Mouse (Mus musculus): ENCODE measurements around the gene Flot1.

The Flot1 gene

DNA sequence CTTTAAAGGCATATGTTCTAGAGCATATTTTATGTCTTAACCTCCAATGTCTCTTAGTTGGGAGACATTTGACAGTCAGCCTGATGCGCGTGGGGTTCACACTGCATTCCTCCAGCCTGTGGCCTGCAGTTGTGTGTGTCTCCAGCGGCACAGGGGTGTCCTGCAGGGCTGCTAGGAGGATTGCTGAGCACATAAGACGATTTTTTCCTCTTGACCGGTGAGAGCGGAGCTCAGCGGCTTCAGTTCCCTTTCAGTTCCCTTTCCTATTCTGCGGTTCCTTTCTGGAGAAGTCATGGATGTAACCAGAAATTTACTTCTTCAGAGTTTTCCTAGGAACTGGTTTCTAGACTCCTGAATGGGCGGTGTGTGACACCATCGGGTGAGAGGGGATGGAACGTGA lies 13.6 kb upstream of the Flot1 start:
- no peak for ATAC-seq (ENCODE audit: insufficient number of reproducible peaks, low FRiP score, low TSS enrichment)

- ATAC-seq (ENCODE audit: insufficient number of reproducible peaks, low FRiP score, low TSS enrichment), result no peak
These were observed 12.0 kb upstream of the Flot1 start for GRCm38 (mm10) chr17:35810900-35811648.

GRCm38 (mm10) chr17:35812307-35812706 lies 10.7 kb upstream of the Flot1 start:
- no peak for ATAC-seq (ENCODE audit: insufficient number of reproducible peaks, low FRiP score, low TSS enrichment)

DNA sequence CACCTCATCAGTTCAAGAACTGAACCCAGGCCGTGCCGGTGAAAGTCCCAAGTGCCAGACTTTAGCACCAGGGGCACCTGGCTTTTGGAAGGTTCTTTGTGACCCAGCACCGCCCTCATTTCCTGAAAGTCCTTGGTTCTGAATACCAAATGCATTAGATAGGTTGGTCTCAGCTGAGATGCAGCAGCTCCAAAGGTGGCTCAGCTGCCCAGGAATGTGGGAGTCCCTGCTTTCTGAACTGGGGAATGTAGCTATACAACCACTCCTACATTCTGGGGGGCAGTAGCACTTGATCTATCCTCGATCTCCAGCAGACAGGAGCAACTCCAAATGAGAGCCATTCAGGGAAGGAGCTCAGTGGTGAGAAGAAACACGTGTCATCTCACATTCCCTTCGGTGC lies 10.3 kb upstream of the Flot1 start:
- no peak for ATAC-seq (ENCODE audit: insufficient number of reproducible peaks, low FRiP score, low TSS enrichment)

- no peak for ATAC-seq (ENCODE audit: insufficient number of reproducible peaks, low FRiP score, low TSS enrichment)
These were observed 9.8 kb upstream of the Flot1 start for GRCm38 (mm10) chr17:35813245-35813647.

DNA sequence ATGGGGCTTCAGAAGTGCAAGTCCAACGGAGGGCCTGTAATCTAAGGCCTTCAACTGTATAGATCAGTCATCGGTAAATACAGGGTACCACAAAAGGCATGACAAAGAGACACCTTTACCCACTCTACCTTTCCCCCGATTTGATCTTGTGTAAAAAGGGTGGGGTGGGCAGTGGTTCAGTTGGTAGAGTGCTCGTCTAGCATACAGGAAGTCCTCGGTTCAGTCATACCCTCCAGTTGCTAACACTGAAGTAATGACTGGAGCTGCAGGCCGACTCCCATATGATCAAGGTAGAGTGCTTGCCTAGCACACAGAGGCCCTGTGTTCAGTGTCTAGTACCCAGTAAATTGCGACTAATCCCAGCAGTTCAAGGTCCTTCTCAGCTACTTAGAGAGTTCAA lies 9.4 kb upstream of the Flot1 start:
- ATAC-seq (ENCODE audit: insufficient number of reproducible peaks, low FRiP score, low TSS enrichment), result no peak

GRCm38 (mm10) chr17:35814678-35815077 lies 8.4 kb upstream of the Flot1 start:
- ATAC-seq (ENCODE audit: insufficient number of reproducible peaks, low FRiP score, low TSS enrichment), result no peak

DNA sequence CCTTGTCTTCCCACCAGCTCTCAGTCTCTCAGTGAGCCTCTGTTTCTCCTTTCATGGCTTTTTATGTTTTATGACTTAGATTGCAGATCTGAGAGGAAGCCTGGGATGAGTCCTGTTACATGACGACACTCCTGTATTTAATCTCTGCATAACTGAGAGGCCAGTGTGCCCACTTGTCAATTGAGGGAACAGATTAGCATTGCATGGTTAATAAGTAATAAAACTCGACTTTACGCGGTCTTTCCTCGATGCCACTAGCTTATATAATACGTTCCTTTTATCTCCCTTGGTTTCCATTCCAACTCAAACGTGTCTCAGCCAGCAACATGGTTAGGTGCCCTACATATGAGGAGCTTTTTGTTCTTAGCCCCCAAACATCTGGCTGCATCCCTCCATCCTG lies 7.2 kb upstream of the Flot1 start:
- no peak for ATAC-seq (ENCODE audit: insufficient number of reproducible peaks, low FRiP score, low TSS enrichment)

DNA sequence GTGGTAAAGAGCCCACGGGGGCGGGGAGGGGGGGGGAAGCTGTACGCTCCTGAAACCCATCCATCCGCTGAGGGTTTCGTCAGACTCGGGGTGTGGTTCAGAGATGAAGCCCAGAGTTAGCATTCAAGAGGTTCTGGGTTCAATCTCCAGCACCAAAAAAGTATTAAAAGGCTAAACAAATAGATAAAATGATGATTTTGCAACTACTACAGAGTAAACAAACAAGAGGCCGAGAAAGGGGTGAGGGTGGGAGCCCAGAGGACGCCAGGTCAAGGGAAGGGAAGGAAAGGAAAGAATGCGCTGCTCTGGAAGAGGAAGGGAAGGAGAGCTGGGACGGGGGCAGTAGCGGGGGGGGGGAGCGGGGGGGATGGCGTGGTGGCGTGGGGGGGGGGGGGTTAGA lies 6.3 kb upstream of the Flot1 start:
- no peak for ATAC-seq (ENCODE audit: insufficient number of reproducible peaks, low FRiP score, low TSS enrichment)

- no peak for ATAC-seq (ENCODE audit: insufficient number of reproducible peaks, low FRiP score, low TSS enrichment)
These were observed 5.8 kb upstream of the Flot1 start for GRCm38 (mm10) chr17:35817226-35817625.

DNA sequence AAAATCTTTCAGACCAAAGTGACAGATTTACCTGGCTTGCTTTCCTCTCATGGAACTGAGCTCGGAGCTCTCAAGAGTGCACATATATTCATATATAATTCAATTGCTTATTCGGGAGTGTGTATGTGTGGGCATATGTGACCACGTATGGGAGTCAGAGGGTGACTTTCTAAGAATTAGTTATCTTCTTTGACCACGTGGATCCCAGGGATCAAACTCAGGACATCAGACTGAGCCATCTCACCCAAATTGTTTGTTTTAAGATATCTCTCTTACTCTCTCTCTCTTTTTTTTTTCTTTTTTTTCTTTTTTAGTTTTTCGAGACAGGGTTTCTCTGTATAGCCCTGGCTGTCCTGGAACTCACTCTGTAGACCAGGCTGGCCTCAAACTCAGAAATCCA lies 2.9 kb upstream of the Flot1 start:
- no peak for ATAC-seq (ENCODE audit: insufficient number of reproducible peaks, low FRiP score, low TSS enrichment)

DNA sequence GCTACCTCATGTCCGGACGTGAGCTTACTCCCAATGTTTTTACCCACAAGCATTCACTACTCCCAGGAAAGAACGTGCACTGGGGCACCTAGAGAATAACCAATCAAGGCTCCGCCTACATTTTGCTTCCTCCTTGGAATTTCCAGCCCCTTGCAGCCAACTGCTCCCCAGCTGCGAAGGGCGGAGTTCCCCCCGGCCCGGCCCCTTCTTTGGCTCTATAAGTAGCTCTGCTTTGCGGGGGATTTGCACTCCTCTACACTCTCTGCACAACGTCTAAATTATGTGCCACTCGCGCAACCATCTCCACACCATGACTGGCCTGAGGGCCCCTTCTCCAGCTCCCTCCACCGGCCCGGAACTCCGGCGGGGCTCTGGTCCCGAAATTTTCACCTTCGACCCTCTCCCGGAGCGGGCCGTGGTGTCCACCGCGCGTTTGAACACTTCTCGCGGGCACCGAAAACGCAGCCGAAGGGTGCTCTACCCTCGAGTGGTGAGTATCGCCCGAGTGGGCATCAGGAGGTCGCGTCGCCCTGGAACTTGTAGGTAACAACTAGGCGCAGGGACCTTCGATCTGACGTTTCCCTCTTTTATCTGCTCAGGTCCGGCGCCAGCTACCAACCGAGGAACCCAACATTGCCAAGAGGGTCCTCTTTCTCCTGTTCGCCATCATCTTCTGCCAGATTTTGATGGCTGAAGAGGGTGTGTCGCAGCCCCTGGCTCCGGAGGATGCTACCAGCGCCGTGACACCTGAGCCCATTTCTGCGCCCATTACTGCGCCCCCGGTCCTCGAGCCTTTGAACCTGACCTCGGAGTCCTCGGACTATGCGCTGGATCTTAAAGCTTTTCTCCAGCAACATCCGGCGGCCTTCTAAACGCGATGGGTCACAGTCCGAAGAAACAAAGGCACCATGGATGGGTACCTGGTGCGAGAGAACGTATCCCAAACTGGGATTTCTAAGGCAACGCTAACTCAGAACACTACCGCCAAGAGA lies 1.3 kb upstream of the Flot1 start, which contains the start of gene Ier3:
TSS of gene Ier3 (plus strand) at position 246 of the 992 bp plus-strand sequence.
- no peak for ATAC-seq (ENCODE audit: insufficient number of reproducible peaks, low FRiP score, low TSS enrichment)

GRCm38 (mm10) chr17:35822564-35822963 lies 466 bp upstream of the Flot1 start:
- no peak for ATAC-seq (ENCODE audit: insufficient number of reproducible peaks, low FRiP score, low TSS enrichment)

DNA sequence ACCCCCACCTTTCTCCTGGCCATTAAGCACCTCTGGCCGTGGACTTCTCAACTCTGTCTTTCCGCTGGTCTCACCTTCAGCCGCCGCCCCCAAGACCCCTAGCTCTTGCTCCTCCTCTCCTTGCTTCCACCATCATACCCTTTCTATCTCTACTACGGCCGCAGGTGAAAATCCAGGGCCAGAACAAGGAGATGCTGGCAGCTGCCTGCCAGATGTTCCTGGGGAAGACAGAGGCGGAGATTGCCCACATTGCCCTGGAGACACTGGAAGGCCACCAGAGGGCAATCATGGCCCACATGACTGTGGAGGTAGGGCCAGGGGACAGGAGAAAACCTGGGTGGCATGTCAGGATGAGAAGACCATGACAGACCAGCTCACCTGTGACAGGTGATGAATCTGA lies 1.4 kb downstream of the Flot1 start:
- ATAC-seq (ENCODE audit: insufficient number of reproducible peaks, low FRiP score, low TSS enrichment), result no peak

GRCm38 (mm10) chr17:35825109-35825850 lies 2.2 kb downstream of the Flot1 start:
- no peak for ATAC-seq (ENCODE audit: insufficient number of reproducible peaks, low FRiP score, low TSS enrichment)

GRCm38 (mm10) chr17:35829737-35830136 lies 6.7 kb downstream of the Flot1 start:
- peak; percentile 65; the same call in 1 of the 2 replicates for ATAC-seq (ENCODE audit: insufficient number of reproducible peaks, low FRiP score, low TSS enrichment)

GRCm38 (mm10) chr17:35832400-35833238 lies 9.6 kb downstream of the Flot1 start:
- ATAC-seq (ENCODE audit: insufficient number of reproducible peaks, low FRiP score, low TSS enrichment), result no peak

DNA sequence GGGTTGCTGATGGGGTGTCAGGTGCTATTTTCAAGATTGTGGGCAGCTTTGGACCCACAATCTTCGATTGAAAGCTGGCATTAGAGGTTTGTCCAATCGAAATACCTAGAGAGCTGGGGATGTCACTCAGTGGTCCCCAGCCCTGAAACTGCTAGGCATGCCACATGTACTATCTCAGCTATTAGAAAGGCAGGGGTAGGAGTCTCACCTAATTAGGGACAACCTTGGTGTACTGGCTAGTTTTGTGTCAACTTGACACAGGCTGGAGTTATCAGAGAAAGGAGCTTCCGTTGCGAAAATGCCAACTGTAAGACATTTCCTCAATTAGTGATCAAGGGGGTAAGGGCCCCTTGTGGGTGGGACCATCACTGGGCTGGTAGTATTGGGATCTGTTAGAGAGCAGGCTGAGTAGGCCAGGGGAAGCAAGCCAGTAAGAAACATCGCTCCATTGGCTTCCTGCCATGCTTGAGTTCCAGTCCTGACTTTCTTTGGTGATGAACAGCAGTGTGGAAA lies 10.3 kb downstream of the Flot1 start:
- no peak for ATAC-seq (ENCODE audit: insufficient number of reproducible peaks, low FRiP score, low TSS enrichment)

DNA sequence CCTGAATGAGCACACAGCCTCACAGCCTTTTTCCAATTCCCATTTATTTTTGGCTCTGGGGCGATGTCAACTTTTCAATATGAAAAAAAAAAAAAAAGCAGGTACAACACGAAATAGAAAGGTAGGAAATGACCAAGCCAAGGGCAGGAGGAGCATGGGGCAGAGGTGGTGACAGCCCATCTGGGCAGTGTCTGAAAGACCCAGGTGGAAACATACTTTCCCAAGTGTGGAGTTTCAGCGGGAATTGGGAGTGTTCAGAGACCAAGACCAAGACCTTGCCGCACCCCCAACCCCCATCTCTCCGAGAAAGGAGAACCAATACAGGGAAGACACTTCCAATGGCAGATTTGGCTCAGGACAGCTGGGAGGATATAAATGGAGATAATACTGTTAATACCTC lies 10.9 kb downstream of the Flot1 start:
- no peak for ATAC-seq (ENCODE audit: insufficient number of reproducible peaks, low FRiP score, low TSS enrichment)

Data from cerebellum, adult (tissue).